Comparison of ENCODE assay signal across 27 mouse cellular contexts in genomic region chr13:98413233-98413632, GRCm38 (mm10). TPM values are rescaled to one million over a fixed set of nuclear protein-coding genes. Genes with fewer than 3 reads are reported as not detected.
"Had no signal": no experiment of that assay in that cellular context is flagged by ENCODE, and none has a peak within 500 bp of the region (broad histone marks: within the 10 kb centered on the region; RNA-seq: fewer than 3 reads in every experiment).

No protein-coding gene starts in this region.

- ATAC-seq: hindbrain, postnatal 0 days; intestine, embryonic 16.5 days had no signal

- H3K27ac ChIP-seq: heart, embryonic 10.5 days; heart, embryonic 13.5 days; heart, embryonic 15.5 days; hindbrain, embryonic 13.5 days; hindbrain, embryonic 15.5 days; hindbrain, postnatal 0 days; kidney, embryonic 15.5 days; kidney, postnatal 0 days; layer of hippocampus, adult 2 months; left cerebral cortex, adult 2 months; limb, embryonic 10.5 days; limb, embryonic 12.5 days had no signal

- H3K4me1 ChIP-seq: heart, embryonic 10.5 days; hindbrain, embryonic 13.5 days; hindbrain, embryonic 15.5 days; limb, embryonic 10.5 days; limb, embryonic 12.5 days had no signal

- H3K4me2 ChIP-seq: heart, embryonic 13.5 days; heart, embryonic 15.5 days; hindbrain, embryonic 13.5 days; hindbrain, embryonic 15.5 days; kidney, embryonic 15.5 days; limb, embryonic 12.5 days; liver, embryonic 11.5 days had no signal

- H3K4me3 ChIP-seq: heart, embryonic 10.5 days; heart, embryonic 13.5 days; heart, embryonic 15.5 days; hindbrain, embryonic 13.5 days; hindbrain, embryonic 15.5 days; kidney, embryonic 15.5 days; layer of hippocampus, adult 2 months; left cerebral cortex, adult 2 months; limb, embryonic 10.5 days; limb, embryonic 12.5 days had no signal

- H3K9ac ChIP-seq: heart, embryonic 13.5 days; heart, embryonic 15.5 days; hindbrain, embryonic 13.5 days; hindbrain, embryonic 15.5 days; kidney, embryonic 15.5 days; limb, embryonic 12.5 days had no signal

- H3K9me3 ChIP-seq: heart, embryonic 10.5 days; heart, embryonic 13.5 days; heart, embryonic 15.5 days; hindbrain, embryonic 13.5 days; hindbrain, embryonic 15.5 days; kidney, embryonic 15.5 days; limb, embryonic 10.5 days; limb, embryonic 12.5 days had no signal

- H3K36me3 ChIP-seq: heart, embryonic 10.5 days; heart, embryonic 13.5 days; heart, embryonic 15.5 days; hindbrain, embryonic 13.5 days; hindbrain, embryonic 15.5 days; kidney, embryonic 15.5 days; limb, embryonic 10.5 days; limb, embryonic 12.5 days had no signal

- H3K27me3 ChIP-seq: hindbrain, embryonic 15.5 days had no signal

- DNase-seq: gastrocnemius, postnatal 14 days; gastrocnemius, postnatal 36 days; heart, adult 18-20 months; heart, postnatal 14 days; heart, postnatal 36 days; kidney, adult 11 months; kidney, adult 2 months; kidney, adult 9 months; kidney, postnatal 25 days; kidney, postnatal 4 days; liver had no signal

RNA-seq across cellular contexts. Expression of gene Foxd1, which starts 59.2 kb away (rescaled TPM):
- polyA plus RNA-seq: heart, embryonic 15.5 days; heart, postnatal 0 days; intestine, embryonic 14.5 days; intestine, embryonic 16.5 days; liver, embryonic 11.5 days had no signal
